Mouse (Mus musculus): ENCODE measurements around the gene Stxbp3.
A peak's percentile ranks its signal among the peaks of the same experiment; 100 is the strongest.

Stxbp3 gene

DNA sequence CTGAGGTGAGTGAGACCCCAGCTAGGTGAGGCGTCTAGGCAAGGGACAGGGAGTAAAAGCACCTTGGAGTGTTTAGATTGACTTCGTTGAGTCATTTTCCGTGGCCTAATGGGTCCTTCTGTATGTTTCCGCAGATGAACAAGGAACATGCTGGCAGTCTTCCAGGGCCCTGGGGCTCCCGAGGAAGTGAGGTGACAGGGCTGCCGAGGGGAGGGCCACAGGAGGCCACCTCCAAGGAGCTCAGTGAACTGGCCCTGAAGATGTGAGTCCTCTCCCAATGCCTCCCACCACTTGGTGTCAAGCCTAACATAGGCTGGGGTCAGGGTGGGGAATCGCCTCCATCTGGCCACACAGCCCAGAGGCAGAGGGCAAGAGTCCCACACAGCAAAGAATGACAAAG lies 75.3 kb downstream of the Stxbp3 start:
- DNase-seq (ENCODE audit: low spot score in 2 of 2), result no peak

DNA sequence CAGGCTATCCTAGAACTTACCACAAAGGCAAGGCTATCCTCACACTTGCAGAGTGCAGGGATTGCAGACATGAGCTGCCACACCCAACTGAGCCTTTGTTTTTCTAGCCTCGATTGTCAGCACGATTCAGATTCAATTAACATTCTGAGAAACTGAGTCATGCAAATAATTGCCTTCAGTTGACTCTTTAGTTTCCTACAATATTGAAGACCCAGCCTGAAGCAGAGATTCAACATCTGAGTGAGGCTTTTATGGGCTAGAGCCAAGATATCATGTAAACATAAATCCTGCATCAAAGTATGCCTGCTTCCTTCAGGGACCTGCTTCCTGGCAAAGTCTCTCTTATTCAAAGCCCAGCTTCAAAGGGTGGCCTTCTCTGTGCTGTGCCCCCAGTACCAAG lies 76.6 kb downstream of the Stxbp3 start:
- DNase-seq (ENCODE audit: low spot score in 2 of 2), result no peak

DNA sequence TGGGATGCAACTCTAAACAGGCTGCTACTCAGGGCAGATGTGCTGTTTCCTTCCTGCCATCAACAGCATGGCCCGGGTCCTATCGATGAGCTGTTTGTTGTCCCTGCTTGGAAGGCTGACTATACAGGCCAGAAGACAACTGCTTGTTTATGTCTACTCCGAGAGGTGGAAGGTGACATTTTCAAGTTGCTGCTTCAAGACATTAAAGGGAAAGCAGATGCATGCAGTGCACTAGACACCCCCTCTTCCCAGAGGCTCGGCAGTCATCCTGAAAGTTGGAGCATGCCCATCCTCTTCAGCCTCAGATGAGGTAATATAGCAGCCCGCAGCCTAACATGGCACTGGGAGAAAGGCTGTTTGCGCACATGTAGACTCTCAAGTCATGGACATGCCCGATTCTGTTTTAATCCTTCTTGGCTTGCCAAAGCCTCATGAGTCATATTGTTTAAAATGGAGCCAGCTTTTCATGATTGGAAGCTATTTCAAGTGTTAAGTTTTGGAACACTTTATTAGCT lies 77.7 kb downstream of the Stxbp3 start:
- DNase-seq (ENCODE audit: low spot score in 2 of 2), result no peak

DNA sequence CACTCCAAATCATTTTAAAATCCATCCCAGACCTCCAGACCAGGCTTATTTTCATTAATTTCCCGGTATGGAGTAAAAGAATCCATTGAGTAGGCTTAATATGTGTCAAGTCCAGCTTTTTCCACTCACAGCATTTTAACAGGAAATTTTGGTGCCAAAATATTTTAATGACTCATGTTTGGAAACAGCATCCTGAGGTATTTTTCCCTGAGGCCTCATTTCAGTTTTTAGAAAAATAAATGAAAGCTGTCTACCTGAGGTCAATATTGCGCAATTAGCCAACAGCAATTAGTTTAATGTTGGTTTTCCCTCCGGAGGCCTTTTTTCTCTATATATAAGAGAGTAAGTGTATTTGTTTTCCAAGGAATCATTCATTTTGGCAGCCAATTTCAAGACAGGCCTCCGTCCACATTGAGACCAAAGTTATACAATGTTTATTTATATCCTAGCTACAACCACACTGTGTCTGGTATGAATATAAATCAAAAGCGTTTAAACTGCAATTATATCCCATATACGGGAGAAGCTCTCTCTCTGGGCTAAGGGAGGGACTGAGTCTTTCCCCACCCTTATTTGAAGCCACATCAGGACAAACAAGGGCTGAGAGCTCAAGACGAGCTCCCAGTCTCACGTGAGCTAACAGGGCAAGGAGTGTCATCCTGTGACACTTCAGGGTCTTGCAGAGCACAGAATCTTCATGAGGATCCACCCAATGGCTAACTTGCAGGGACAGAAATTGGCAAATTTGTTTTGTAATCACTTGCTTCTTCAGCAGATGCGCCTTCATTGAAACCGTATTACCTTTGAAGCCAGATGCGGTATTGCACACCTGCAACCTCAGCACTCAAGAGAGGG lies 80.5 kb downstream of the Stxbp3 start:
- DNase-seq (ENCODE audit: low spot score in 2 of 2), result peak in 1 of 2 experiments; percentile 55

DNA sequence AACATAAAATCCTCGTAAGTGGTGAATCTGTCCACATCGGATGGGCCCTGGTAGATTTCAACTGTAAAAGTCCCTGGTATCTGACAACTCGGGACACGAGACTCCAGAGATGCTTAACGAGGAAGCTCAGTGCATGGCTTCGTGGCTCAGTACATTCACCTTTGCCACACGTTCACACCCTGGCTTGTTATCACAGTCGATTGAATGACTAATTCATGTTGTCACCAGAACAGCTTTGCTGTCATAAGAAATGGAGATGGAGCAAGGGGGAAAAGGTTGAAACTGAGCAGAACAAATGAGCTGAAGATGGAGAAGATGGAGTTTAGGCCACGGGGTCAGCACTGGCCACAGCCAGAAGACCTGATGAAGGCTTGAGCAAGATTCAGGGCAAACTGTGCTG lies 82.8 kb downstream of the Stxbp3 start:
- no peak for DNase-seq (ENCODE audit: low spot score in 2 of 2)

DNA sequence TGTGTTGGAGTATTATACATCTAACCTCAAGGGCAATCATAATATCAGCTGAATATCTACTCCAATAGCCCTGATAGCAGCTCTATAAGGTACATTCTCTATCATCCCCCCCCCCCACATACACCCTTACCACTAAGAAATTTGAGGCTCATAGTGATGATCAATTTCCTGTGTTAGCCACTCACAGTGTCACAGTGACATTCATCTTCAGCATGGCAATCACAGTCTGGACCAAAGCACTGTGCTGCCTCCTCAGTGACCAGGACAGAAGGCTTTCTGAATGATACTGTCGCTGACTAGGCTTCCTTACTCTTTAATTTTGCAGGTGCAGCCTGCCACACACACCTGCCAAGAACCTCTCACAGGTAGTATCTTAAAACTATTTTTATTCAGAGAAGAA lies 84.2 kb downstream of the Stxbp3 start:
- DNase-seq (ENCODE audit: low spot score in 2 of 2), result no peak

DNA sequence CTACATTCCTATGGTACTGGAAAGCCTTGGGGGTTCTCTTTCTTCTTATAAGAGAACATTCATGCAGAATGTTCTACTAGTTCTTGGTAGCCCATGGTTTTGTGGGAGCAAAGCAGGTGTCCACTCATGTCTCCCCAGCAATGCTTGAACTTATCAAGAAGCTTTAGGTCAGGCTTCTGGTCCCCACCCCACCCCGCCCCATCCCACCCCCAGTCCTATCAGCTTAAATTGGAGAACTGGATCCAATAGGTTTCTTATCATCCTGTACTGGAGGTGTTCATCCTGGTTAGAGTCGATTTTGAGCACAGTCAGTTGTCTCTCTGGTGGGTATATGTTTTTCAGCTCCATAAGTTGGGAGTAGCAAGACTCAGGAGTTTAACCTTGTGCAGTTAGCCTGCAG lies 84.8 kb downstream of the Stxbp3 start:
- DNase-seq (ENCODE audit: low spot score in 2 of 2), result no peak

DNA sequence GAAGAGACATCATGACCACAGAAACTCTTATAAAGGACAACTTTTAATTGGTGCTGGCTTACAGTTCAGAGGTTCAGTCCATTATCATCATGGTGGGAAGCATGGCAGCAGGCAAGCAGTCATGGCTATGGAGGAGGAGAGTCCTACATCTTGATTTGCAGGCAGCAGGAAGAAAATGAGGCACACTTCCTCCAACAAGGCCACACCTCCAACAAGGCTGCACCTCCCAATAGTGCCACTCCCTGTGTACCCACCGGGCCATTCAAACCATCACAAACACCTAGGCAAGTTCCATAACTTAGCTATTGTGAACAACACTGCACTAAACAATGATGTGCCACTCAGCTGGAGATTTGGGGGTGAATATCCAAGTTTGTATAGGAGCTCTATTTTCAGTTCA lies 85.8 kb downstream of the Stxbp3 start:
- DNase-seq (ENCODE audit: low spot score in 2 of 2), result no peak

DNA sequence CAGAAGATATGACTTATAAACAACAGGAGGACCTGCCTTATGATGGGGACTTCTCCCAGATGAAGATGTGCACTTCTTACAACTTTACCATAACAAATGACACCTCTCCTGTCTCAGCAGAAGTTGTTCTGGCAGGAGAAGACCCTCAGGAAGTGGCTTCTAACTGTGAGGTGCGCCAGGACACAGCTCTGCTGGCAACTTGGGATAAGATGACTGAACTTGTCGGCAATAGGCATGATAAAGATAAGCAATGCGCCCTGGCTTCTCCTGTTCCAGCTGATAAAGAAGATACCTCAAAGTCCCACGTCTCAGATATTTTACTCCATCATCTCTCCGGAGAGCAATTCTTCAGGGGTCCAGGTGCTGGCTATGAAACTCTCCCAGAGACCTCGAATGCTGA lies 88.6 kb downstream of the Stxbp3 start:
- no peak for DNase-seq (ENCODE audit: low spot score in 2 of 2)

DNA sequence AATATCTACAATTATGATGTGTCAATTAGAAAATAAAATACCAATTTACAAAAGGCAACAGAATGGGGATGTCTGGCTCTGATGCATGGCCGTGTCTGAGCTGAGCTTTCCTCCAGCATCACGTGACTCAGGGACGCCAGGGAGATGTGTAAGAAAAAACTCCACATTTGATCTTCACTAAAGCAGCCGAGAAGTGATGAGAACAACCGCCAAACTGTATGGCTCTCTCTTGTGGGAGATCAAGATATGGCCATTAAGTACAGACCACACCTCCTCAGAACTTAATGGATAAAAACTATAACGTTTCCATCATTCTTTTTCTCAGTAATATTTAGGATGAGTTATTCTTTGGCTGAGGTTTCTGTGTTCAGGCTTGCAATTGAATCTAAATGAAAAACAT lies 89.3 kb downstream of the Stxbp3 start:
- no peak for DNase-seq (ENCODE audit: low spot score in 2 of 2)

DNA sequence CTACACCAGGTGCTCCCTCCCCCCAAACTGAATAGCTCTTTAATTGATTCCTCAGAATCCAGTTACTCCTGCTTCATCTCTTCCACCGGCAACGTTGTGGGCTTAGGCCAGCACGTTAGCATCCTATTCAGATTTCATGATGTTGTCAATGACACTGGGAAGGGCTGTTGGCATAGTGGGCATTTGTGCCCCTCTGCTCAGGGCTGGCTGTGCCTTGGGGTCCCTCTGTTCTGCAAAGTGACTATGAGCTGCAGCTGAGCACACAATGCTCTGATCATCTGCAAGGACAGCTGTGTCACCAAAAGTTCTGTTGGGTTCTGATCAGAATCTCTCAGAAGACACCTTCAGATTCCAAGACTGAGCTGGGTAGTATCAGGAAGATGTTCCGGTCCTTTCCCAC lies 96.3 kb downstream of the Stxbp3 start:
- no peak for DNase-seq (ENCODE audit: low spot score in 2 of 2)
